ENCODE assay signal across 13 mouse cellular contexts in the genomic region with DNA sequence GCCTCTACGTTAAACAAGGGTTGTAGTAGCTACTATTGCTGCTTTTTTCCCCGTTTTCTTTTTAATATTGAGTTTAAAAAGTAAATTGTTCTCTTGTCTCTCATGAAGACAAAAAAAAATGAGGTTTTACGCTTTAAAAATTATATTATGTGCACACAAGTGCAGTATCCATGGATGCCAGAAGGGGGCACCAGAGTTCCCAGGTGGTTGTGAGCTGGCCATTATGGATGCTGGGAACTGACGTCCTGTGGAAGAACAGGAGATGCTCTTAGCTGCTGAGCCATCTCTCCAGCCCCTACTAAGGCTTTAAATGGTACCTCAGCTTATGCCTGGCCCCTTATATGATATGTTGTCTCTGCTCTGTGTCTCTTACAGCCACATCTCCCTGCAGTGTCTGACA.
DNase-seq lines count a peak whose midpoint lies in the region; ATAC-seq and TF ChIP-seq lines count a peak whose summit lies in the region.
"Had no signal": no experiment of that assay in that cellular context is flagged by ENCODE, and none has a peak within 500 bp of the region (broad histone marks: within the 10 kb centered on the region; RNA-seq: fewer than 3 reads in every experiment).

No protein-coding gene starts in this region.

- H3K4me3 ChIP-seq in kidney, postnatal 0 days (replicated peaks; ENCODE audit: low read depth, low read length), result no peak overlapping the region
- H3K4me3 ChIP-seq: liver, embryonic 13.5 days had no signal

- DNase-seq in kidney, postnatal 0 days (ENCODE audit: low spot score), result no peak
- no peak for DNase-seq in kidney, adult 11 months
- DNase-seq in thymus, postnatal 14 days, result peak; percentile 22
- no peak for DNase-seq in thymus, postnatal 25 days
- peak; percentile 72 for DNase-seq in ZHBTc4 (ENCODE audit: low read depth, low spot score)
- no peak for DNase-seq in frontal cortex, postnatal 25 days (ENCODE audit: low spot score in 2 of 2)
- DNase-seq in embryo, embryonic 11 days, result no peak
- DNase-seq: adrenal gland, postnatal 10 days; cerebellum, adult 11-12 months; kidney, postnatal 25 days; liver, embryonic 13.5 days had no signal

- H3K36me3 ChIP-seq in kidney, postnatal 0 days (ENCODE audit: insufficient read depth, low read length), result no peaks in the 10 kb centered on the region

- ATAC-seq in kidney, postnatal 0 days (replicated peaks; ENCODE audit: low FRiP score, low read depth), result no peak
- ATAC-seq: hindbrain, embryonic 16.5 days had no signal

- no peak overlapping the region for H3K9ac ChIP-seq in kidney, postnatal 0 days (ENCODE audit: low read depth, low read length)
- H3K9ac ChIP-seq: liver, embryonic 13.5 days had no signal

- no peak overlapping the region for H3K27ac ChIP-seq in kidney, postnatal 0 days
- H3K27ac ChIP-seq: liver, embryonic 13.5 days had no signal

- H3K4me1 ChIP-seq in kidney, postnatal 0 days (replicated peaks; ENCODE audit: insufficient read depth, low read length), result no peaks in the 10 kb centered on the region
- H3K4me1 ChIP-seq: megakaryocyte, embryonic 14.5 days had no signal

- no peak overlapping the region for H3K4me2 ChIP-seq in kidney, postnatal 0 days (ENCODE audit: low read length)
- H3K4me2 ChIP-seq: liver, embryonic 13.5 days had no signal

- H3K27me3 ChIP-seq in kidney, postnatal 0 days (ENCODE audit: insufficient read depth, low read length), result no peaks in the 10 kb centered on the region
- H3K27me3 ChIP-seq: liver, embryonic 13.5 days; megakaryocyte, embryonic 14.5 days had no signal

- WGBS in kidney, postnatal 0 days, result 60% methylated on average over 4 of the region's 4 CpGs

- peak; percentile 32; the same call in 1 of the 2 replicates for TF ChIP-seq CTCF in kidney, postnatal 0 days (IDR thresholded peaks at IDR 0.05; ENCODE audit: low read depth)

- no peaks in the 10 kb centered on the region for H3K9me3 ChIP-seq in kidney, postnatal 0 days (replicated peaks; ENCODE audit: low read length)
- H3K9me3 ChIP-seq: liver, embryonic 13.5 days had no signal

Comparison
In these comparisons a context has a peak if more than half of its experiments do, and no peak if none do; other contexts are left out.
1. DNase-seq: peak in thymus, postnatal 14 days (single experiment) and ZHBTc4 (single experiment); none in kidney, postnatal 0 days (single experiment), kidney, adult 11 months (single experiment), thymus, postnatal 25 days (single experiment), frontal cortex, postnatal 25 days (0 of 2) and embryo, embryonic 11 days (single experiment).